Mouse (Mus musculus): ENCODE measurements at regions not wholly inside any gene's neighbourhood (a gene's known extent, or its start where the extent isn't known, plus 50 kb on each side); places are given as distances from the start of the nearest gene placed in this dataset.

GRCm38 (mm10) chr6:14819798-14820197 lies 64.7 kb upstream of the Ppp1r3a start:
- peak in 1 of 2 experiments; percentile 42 for DNase-seq (ENCODE audit: low spot score in 2 of 2)

GRCm38 (mm10) chr6:14824777-14825176 lies 69.7 kb upstream of the Ppp1r3a start:
- no peak for DNase-seq (ENCODE audit: low spot score in 2 of 2)

GRCm38 (mm10) chr6:14838910-14839309 lies 62.2 kb upstream of the Foxp2 start:
- peak in 1 of 2 experiments; percentile 25 for DNase-seq (ENCODE audit: low spot score in 2 of 2)
